Mouse (Mus musculus) olfactory bulb, adult 2 months (tissue): Measurements from ENCODE around the gene Morn3.

Experiments used
- CTCF ChIP-seq: fragments of 200-500 bp; IDR thresholded peaks from 2 replicates; pipeline ENCODE4 v1.5.1; 2012; ENCODE audit warnings: low read depth, mild to moderate bottlenecking, low read length, moderate library complexity; ENCODE audit not compliant: insufficient read depth
- POLR2A ChIP-seq: fragments of 200-500 bp; IDR thresholded peaks from 2 replicates; pipeline ENCODE4 v1.6.1; 2012; ENCODE audit warnings: mild to moderate bottlenecking, low read depth, low read length, moderate library complexity; ENCODE audit not compliant: insufficient read depth

- no peak for TF ChIP-seq POLR2A
- TF ChIP-seq CTCF = no peak
Observed at GRCm38 (mm10) chr5:122994910-122995309, 51.9 kb downstream of the Morn3 start.
